7 mouse cellular contexts compared by ENCODE assay signal in genomic region chr17:85116643-85117042, GRCm38 (mm10). TPM values are rescaled to one million over a fixed set of nuclear protein-coding genes. Genes with fewer than 3 reads are reported as not detected.
DNase-seq lines count a peak whose midpoint lies in the region; ATAC-seq lines count a peak whose summit lies in the region.

No protein-coding gene starts in this region.

- WGBS in midbrain, embryonic 14.5 days = 28% methylated on average over 4 of the region's 4 CpGs
- WGBS in midbrain, embryonic 15.5 days = 28% methylated on average over 4 of the region's 4 CpGs

- H3K9me3 ChIP-seq in midbrain, embryonic 14.5 days (ENCODE audit: control insufficient read depth, low read length) = no peaks in the 10 kb centered on the region
- H3K9me3 ChIP-seq in midbrain, embryonic 15.5 days = no peaks in the 10 kb centered on the region

- peak; percentile 87 for DNase-seq in midbrain, embryonic 14.5 days
- peak; percentile 47 for DNase-seq in ZHBTc4 (ENCODE audit: low read depth, low spot score)
- DNase-seq in cerebellum, adult 18-20 months = peak; percentile 64 to 77
- peak; percentile 39 to 71 for DNase-seq in heart, postnatal 36 days
- peak; percentile 63 for DNase-seq in left cerebral cortex, postnatal 4 days
- peak; percentile 75 for DNase-seq in right cerebral cortex, postnatal 14 days

- H3K4me3 ChIP-seq in midbrain, embryonic 14.5 days (replicated peaks; ENCODE audit: low read depth, low read length) = no peak overlapping the region
- no peak overlapping the region for H3K4me3 ChIP-seq in midbrain, embryonic 15.5 days

- H3K4me2 ChIP-seq in midbrain, embryonic 14.5 days (ENCODE audit: low read length) = no peak overlapping the region
- no peak overlapping the region for H3K4me2 ChIP-seq in midbrain, embryonic 15.5 days

- H3K36me3 ChIP-seq in midbrain, embryonic 14.5 days (ENCODE audit: control insufficient read depth, insufficient read depth, low read length) = no peaks in the 10 kb centered on the region
- no peaks in the 10 kb centered on the region for H3K36me3 ChIP-seq in midbrain, embryonic 15.5 days (replicated peaks)

- no peak overlapping the region for H3K27ac ChIP-seq in midbrain, embryonic 14.5 days (replicated peaks; ENCODE audit: low read depth, low read length)
- no peak overlapping the region for H3K27ac ChIP-seq in midbrain, embryonic 15.5 days

- no peaks in the 10 kb centered on the region for H3K4me1 ChIP-seq in midbrain, embryonic 14.5 days (ENCODE audit: control insufficient read depth, insufficient read depth, low read length)
- no peaks in the 10 kb centered on the region for H3K4me1 ChIP-seq in midbrain, embryonic 15.5 days

- no peak overlapping the region for H3K9ac ChIP-seq in midbrain, embryonic 14.5 days (replicated peaks; ENCODE audit: low read length)
- H3K9ac ChIP-seq in midbrain, embryonic 15.5 days = no peak overlapping the region

- intact Hi-C loops in heart, postnatal 36 days (cut with DNase I) = loop anchor here (2.0 to 5.0 kb wide), 3 partner anchors 72 to 516 kb away; no protein-coding TSS in a partner anchor
- intact Hi-C loops in left cerebral cortex, postnatal 4 days (cut with DNase I) = loop anchor here (5.0 kb wide), 1 partner anchor 516 kb away; no protein-coding TSS in a partner anchor

- no peak for ATAC-seq in midbrain, embryonic 14.5 days (ENCODE audit: low FRiP score, low TSS enrichment)
- ATAC-seq in midbrain, embryonic 15.5 days (replicated peaks) = no peak

- H3K27me3 ChIP-seq in midbrain, embryonic 14.5 days (ENCODE audit: control insufficient read depth, insufficient read depth, low read length) = no peaks in the 10 kb centered on the region
- H3K27me3 ChIP-seq in midbrain, embryonic 15.5 days (replicated peaks) = no peaks in the 10 kb centered on the region

RNA-seq across cellular contexts. Expression of gene Camkmt, which starts 26.3 kb away (rescaled TPM):
- 19.4 and 20.8 TPM in 2 replicates for polyA plus RNA-seq in midbrain, embryonic 14.5 days (2014; fragmentation: Nextera tagmentation; extraction: Ambion mirVana)
- polyA plus RNA-seq in midbrain, embryonic 15.5 days (2015; fragmentation: Nextera tagmentation; extraction: Ambion mirVana) = 23.3 and 24.1 TPM in 2 replicates
- total RNA-seq in heart, postnatal 36 days (2021) = 1 to 10 TPM; 3.0 to 3.4 TPM
- 10 to 100 TPM; 13.1 to 14.6 TPM for total RNA-seq in left cerebral cortex, postnatal 4 days (2021)

RNA-seq across cellular contexts. Expression of gene Prepl, which starts 26.6 kb away (rescaled TPM):
- polyA plus RNA-seq in midbrain, embryonic 14.5 days (2014; fragmentation: Nextera tagmentation; extraction: Ambion mirVana) = 97.7 and 129 TPM in 2 replicates
- 106 and 118 TPM in 2 replicates for polyA plus RNA-seq in midbrain, embryonic 15.5 days (2015; fragmentation: Nextera tagmentation; extraction: Ambion mirVana)
- total RNA-seq in heart, postnatal 36 days (2021) = 100 to 1,000 TPM; 142 TPM
- total RNA-seq in left cerebral cortex, postnatal 4 days (2021) = 100 to 1,000 TPM; 202 to 216 TPM
